Mouse (Mus musculus) liver, adult 2 months (tissue): ENCODE results near the gene Ccdc27.
A peak's percentile ranks its signal among the peaks of the same experiment; 100 is the strongest.

Source experiments
- CTCF ChIP-seq: fragments of 200-500 bp; IDR thresholded peaks from 2 replicates; pipeline ENCODE4 v1.5.1; 2011; ENCODE audit warnings: low read depth, low read length, control low read depth
- POLR2A ChIP-seq: fragments of 200-500 bp; IDR thresholded peaks from 2 replicates; pipeline ENCODE4 v1.6.1; 2011; ENCODE audit warnings: low read length, control low read depth; ENCODE audit not compliant: insufficient read depth; ENCODE audit errors: extremely low read depth

- TF ChIP-seq CTCF (peak; percentile 91), POLR2A (no peak)
These were observed 22.9 kb downstream of the Ccdc27 start for GRCm38 (mm10) chr4:154019571-154019970.
